Mouse (Mus musculus) thymus, adult 2 months (tissue): Measurements from ENCODE around the gene Slc4a1.

Source experiments
- CTCF ChIP-seq: fragments of 200-500 bp; IDR thresholded peaks from 2 replicates; pipeline ENCODE4 v1.5.1; 2012; ENCODE audit warnings: mild to moderate bottlenecking, control low read depth, low read length, moderate library complexity, borderline replicate concordance; ENCODE audit not compliant: control insufficient read depth, poor library complexity, insufficient read depth; ENCODE audit errors: extremely low read depth
- POLR2A ChIP-seq: fragments of 200-500 bp; IDR thresholded peaks from 2 replicates; pipeline ENCODE4 v1.6.1; 2012; ENCODE audit warnings: mild to moderate bottlenecking, low read length, control low read depth, moderate library complexity; ENCODE audit not compliant: control insufficient read depth, poor library complexity, insufficient read depth; ENCODE audit errors: extremely low read depth

- TF ChIP-seq CTCF, result no peak
- no peak for TF ChIP-seq POLR2A
Observed at GRCm38 (mm10) chr11:102356636-102357350, 9.2 kb downstream of the Slc4a1 start.
